Mouse (Mus musculus) MEL (cell line): ENCODE data around the gene Hoxb2.

ENCODE experiments used
- CTCF ChIP-seq, 3 experiments: IDR thresholded peaks in 2 of 3; conservative IDR thresholded peaks in 1 of 3; 2 replicates each; pipeline ENCODE4 v1.5.1; 2011 to 2012; ENCODE audit warnings: low read length in 3 of 3, low read depth in 2 of 3, mild to moderate bottlenecking in 2 of 3, improper control_type of control experiment in 1 of 3, inconsistent platforms in 1 of 3, mixed read lengths in 1 of 3, moderate library complexity in 1 of 3; ENCODE audit not compliant: control insufficient read depth in 1 of 3, insufficient read depth in 1 of 3, poor library complexity in 1 of 3, severe bottlenecking in 1 of 3
- E2F4 ChIP-seq: IDR thresholded peaks from 2 replicates; pipeline ENCODE4 v1.6.1; 2011; ENCODE audit warnings: low read depth, low read length, improper control_type of control experiment, borderline replicate concordance
- POLR2A ChIP-seq, 2 experiments: IDR thresholded peaks; 2 replicates each; pipeline ENCODE4 v1.6.1; 2011 to 2012; ENCODE audit warnings: low read length in 2 of 2, mild to moderate bottlenecking in 2 of 2, control low read depth in 1 of 2, improper control_type of control experiment in 1 of 2, low read depth in 1 of 2, moderate library complexity in 1 of 2; ENCODE audit not compliant: control insufficient read depth in 1 of 2, insufficient read depth in 1 of 2, poor library complexity in 1 of 2
- TAL1 ChIP-seq: IDR thresholded peaks from 2 replicates; pipeline ENCODE4 v1.6.1; 2012; ENCODE audit warnings: mild to moderate bottlenecking, inconsistent platforms, low read length, moderate library complexity, mixed read lengths
- USF2 ChIP-seq, 2 experiments: IDR thresholded peaks; 2 replicates each; pipeline ENCODE4 v1.6.1; 2011 to 2012; ENCODE audit warnings: improper control_type of control experiment in 2 of 2, low read length in 2 of 2, borderline replicate concordance in 1 of 2, inconsistent platforms in 1 of 2, low read depth in 1 of 2, mild to moderate bottlenecking in 1 of 2; ENCODE audit not compliant: insufficient read depth in 1 of 2
- ZC3H11A ChIP-seq: IDR thresholded peaks from 2 replicates; pipeline ENCODE4 v1.6.1; 2012; ENCODE audit warnings: low read depth, mild to moderate bottlenecking, inconsistent platforms, low read length, improper control_type of control experiment

DNA sequence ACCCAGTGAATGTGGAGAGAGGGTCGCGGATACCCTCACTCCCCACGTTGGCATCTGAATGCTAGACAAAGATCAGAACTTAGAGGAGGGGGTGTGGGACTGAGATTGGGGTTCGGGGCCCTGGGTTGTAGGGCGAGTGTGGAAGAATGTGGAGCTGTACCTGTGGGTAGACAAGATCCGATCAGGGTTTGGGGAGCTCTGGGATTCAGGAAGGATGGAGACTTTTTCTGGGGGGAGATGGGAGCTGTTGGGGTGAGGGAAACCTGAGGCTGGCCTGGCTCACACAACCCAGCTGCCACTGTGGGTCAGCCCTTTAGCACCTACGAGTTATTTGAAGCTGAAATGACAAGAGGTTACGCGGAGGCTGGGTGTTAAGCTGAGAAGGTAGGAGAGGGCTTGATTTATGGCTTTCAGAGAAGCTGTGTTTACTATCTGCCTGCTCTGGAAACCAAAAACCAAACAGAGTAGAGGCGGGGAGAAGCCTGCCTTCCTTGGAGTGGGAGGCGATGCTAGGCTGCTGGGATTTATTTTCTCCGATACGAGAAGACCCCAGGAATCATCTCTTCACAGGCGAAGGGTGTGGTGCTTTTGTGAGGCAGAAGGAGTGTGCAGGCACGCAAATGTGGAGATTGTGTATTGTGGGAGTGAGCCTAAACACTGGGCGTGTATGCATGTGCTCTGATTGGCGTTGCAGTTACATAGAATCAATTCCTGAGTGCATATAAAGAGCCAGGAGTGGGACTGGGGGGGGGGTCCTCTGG is 16.9 kb upstream of the Hoxb2 start:
- no peak for TF ChIP-seq POLR2A (IDR thresholded peaks at IDR 0.05; ENCODE audit: control insufficient read depth in 1 of 2, insufficient read depth in 1 of 2, low read depth in 1 of 2, low read length in 2 of 2, poor library complexity in 1 of 2)
- TF ChIP-seq USF2 (IDR thresholded peaks at IDR 0.05; ENCODE audit: borderline replicate concordance in 1 of 2, insufficient read depth in 1 of 2, low read depth in 1 of 2, low read length in 2 of 2), result no peak
- no peak for TF ChIP-seq TAL1
- TF ChIP-seq CTCF (IDR thresholded peaks at IDR 0.05 in 2 of 3, conservative IDR thresholded peaks at IDR 0.05 in 1 of 3; ENCODE audit: control insufficient read depth in 1 of 3, insufficient read depth in 1 of 3, low read depth in 2 of 3, low read length in 3 of 3, poor library complexity in 1 of 3, severe bottlenecking in 1 of 3), result no peak
- TF ChIP-seq ZC3H11A, result no peak
- TF ChIP-seq E2F4, result no peak
